Mouse (Mus musculus) naive thymus-derived CD4-positive, alpha-beta T cell, adult 2 months (primary cell): ENCODE data around the gene Alpl.

Experiments
- DNase-seq: peaks from one replicate; pipeline ENCODE4 v3.0.0-alpha.2; 2011; ENCODE audit warnings: low read depth

The Alpl gene

DNA sequence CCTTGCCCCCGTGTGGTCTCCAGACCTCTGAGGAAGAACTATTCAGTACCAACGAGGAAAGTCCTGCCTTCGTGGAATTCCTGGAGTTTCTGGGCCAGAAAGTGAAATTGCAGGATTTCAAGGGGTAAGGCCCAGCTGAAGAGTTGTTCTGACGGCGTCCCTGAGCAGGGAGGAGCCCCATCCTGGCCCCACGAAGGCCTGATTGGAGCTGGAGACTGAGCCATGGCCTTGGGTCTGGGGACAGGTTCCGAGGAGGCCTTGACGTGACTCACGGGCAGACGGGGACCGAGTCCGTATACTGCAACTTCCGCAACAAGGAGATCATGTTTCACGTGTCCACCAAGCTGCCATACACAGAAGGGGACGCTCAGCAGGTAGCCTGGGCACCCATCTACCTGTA lies 78.5 kb downstream of the Alpl start:
- no peak for DNase-seq

DNA sequence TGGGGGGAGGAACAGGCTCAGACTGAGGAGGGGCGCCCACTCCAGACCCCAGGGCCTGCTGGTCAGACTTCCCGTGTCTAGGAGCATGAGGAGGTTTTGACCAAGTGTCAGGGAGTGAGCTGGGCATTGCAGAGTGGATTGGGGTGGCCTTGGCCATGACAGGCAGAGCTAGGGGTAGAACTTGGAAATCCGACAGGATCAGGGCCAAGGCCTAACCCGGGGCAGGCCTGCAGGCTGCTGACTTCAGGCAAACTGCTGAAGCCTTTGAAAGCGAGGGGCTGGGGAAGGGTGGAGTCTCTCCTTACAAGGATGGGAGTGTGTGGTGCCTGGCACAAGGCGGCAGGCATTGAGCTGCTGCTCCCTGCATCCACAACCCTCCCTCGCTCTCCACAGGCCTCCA lies 79.2 kb downstream of the Alpl start:
- DNase-seq, result no peak

- DNase-seq, result peak; percentile 23
These were observed 82.1 kb downstream of the Alpl start for GRCm38 (mm10) chr4:137714020-137714624.

- no peak for DNase-seq
These were observed 83.2 kb downstream of the Alpl start for GRCm38 (mm10) chr4:137712963-137713362.

DNA sequence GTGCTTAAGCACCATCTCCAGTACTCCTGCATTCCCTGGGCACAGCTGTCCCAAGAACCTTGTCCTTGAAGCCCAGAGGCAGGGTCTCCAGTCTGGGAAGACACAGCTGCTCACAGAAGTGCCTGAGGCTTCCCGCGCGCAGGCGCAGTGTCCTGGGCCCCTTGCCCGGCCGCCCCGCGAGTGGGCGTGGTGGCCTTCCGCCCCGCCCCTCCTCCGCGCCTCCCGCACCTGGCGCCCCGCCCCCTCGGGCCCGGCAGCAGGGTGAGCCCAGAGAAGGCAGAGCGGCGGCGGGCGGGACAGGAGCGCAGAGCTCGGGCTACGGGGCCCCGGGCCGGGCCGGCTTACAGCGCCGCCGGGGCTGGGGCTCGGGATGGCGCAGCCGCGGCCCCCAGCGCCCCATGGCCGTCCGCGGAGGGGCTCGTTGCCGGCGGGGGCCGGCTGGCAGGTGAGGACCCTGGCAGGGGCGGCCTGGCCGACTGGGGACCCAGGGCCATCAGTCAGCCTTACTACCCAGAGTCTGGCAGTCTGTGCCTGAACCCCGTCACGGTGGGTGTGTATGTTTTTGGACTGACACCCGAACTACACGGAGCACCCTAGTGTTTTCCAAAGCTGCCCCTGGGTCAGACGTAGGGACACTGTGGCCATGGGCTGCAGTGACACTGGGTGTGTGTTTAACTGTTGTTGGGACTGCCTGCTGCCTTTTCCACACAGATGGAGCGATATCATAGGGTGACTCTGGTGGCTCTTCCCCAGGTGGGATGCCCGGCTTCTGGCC lies 88.8 kb downstream of the Alpl start:
- DNase-seq, result peak; percentile 67

- DNase-seq, result no peak
These were observed 89.7 kb downstream of the Alpl start for GRCm38 (mm10) chr4:137706510-137706909.

GRCm38 (mm10) chr4:137705379-137705778 lies 90.8 kb downstream of the Alpl start:
- no peak for DNase-seq

DNA sequence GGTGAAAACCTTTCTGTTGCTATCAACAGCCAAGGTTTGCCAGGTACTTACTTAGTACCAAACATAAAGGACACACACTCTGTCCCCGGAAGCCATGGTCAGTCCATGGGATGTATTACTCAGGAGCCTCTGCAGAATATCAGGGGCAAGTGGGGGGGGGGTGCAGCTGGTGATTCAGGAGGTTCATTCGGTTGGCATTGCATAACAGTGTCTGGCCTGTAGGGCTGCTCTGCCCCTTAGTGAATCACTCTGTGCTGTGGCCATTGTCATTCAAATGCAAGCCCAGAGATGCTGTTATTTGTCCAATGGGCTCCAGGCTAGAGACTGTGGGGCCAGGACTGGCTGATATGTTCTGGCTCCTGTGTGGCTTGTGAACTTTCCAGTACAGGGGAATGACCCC lies 91.6 kb downstream of the Alpl start:
- no peak for DNase-seq

- DNase-seq, result no peak
These were observed 93.1 kb downstream of the Alpl start for GRCm38 (mm10) chr4:137703077-137703476.

DNA sequence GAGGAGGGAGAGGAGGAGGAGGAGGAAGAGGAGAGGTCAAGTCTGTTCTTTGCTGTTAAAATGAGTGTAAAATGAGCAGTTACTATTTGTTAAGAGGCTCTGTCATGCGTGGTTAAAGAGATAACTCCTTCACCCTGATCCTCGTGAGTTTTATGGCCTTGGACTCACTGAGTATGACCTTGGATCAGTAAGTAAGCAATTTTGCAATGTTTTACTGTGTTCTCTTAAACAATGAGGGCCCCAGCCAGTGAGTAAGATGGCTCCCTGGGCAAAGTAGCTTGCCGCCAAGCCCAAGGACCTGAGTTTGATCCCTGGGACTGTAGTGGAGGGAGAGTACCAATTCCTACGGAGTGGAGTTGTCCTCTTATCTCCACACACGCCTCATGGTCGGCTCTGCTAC lies 95.2 kb downstream of the Alpl start:
- DNase-seq, result no peak

DNA sequence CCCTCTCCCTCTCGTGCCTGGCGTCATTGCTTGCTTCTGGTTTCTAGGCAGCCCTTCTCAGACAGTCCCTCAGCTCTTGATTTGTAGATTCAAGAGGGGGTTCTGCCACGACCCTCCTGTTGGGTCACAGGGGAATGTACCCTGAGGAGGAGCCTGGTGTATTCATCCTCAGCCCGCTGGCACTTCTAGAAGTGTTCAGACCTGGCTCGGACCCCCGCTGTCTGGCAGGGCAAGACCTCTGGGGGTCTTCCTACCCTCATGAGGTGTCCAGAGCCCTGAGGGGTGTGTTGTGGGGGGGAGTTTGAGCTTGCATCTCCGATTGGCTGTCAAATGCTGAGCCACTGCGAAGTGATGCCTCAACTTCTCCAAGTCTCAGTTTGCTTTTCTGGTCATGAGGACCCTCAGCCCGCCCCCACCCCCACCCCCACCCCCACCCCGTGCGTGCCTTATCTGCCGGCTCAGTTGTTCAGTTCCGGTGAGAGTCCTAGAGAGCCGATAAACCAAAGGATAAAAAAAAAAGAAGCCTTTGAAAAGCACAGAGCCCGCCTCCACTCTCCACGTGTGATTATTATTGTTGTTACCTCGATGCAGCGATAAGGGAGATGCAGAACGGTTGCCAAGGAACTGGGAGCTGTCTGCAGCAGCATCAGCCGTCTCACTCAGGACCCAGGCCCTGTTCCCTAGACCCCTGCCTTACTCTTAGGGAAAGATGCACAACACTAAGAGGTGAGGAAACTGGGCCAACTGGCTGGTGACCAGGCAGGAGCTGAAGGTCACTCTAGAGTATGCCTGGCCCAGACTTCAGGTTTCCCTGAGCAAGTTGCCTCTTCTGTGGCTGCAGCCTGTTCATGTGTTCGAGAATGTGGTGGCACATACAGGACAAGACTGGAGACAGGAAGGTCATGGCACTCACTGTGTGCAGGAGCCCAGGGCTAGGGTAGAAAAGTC lies 96.6 kb downstream of the Alpl start:
- no peak for DNase-seq

DNA sequence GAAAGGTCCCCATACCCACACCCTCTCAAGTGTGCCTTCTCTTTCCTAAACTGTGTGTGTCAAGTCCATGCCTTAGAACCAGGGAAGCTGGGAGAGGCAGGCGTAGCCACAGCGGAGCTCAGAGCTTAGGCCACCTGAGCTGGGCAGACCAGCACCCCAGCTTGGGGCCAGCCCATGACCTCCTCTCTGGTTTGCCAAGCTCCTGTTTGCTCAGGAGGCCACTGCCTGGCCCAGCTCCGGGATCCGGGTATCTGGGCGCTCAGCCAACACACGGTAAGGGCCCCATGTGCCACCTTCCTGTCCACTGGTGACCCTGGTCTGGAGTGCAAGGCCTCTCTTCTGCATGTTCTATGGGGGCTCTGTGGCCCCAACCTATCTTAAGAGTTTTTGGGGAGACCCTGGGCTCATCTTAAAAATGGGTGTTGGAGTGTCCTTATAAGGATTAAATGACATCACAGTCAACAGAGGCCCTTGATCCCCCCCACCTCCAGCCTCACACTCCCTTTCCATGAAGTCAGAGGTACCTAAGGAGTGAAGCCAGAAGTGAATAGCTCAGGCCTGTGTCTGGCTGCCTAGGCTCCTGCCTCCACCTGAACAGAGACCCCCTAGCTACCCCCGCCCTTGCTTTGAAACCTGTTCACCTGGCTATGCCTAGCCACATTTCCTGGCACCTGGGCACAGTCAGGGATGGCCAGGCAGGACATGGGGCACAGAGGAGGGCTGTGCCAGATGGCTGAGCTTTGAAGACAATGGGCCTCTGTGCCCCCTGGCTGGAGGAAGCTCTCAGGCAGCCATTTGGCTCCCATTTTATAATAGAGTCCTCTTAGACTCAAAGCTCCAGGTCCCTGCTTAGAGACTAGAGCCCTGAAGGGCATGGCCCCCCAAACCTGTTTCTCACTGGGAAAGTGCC lies 97.9 kb downstream of the Alpl start:
- DNase-seq, result no peak

- no peak for DNase-seq
These were observed 98.9 kb downstream of the Alpl start for GRCm38 (mm10) chr4:137697156-137697885.

DNA sequence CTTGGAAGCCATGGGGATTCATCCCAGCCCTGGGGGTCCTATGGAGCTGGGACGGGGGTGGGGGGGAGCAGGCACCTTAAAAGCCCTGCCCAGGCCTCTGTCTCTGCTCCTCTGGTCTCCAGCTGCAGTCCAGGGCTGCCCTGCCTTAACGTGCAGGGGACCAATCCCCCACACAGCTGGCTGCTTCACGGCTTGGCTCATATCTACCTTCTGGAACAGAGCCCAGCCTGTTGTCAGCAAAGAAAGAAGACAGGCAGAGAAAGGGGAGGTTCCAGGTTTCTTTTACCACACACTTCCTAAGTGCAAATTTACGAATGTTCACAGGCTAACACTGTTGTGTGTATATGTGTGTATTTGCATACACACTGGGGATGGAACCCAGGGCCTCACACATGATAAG lies 100.3 kb downstream of the Alpl start:
- no peak for DNase-seq

DNA sequence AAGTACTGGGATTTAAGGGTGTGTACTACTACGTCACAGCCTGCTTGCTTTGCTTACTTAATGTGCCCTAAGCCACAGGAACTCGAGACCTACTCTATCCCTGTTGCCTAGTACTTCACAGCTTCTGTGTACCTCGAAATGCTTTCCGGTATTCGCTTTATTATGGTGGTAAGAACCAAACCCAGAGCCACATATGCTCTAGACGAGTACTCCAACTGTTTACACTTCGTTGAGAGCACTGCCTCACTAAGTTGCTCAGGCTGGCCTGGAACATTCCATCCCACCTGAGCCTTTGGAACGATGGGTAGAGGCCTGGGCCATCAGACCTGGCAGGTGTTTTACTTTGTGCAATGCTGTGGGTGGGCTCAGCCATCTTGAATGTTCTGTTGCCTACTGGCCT lies 100.9 kb downstream of the Alpl start:
- no peak for DNase-seq

GRCm38 (mm10) chr4:137692107-137692902 lies 103.9 kb downstream of the Alpl start:
- no peak for DNase-seq
